Mouse (Mus musculus): ENCODE measurements around the gene Aak1. TPM values are rescaled to one million over a fixed set of nuclear protein-coding genes. Genes with fewer than 3 reads are reported as not detected.
"Not testable (repeated sequence)": the region's sequence is repeated elsewhere in the genome, so short reads cannot be mapped to it uniquely, and the experiment has no call there.

Gene Aak1
- polyA plus RNA-seq, 1 experiment = 22.8 TPM

DNA sequence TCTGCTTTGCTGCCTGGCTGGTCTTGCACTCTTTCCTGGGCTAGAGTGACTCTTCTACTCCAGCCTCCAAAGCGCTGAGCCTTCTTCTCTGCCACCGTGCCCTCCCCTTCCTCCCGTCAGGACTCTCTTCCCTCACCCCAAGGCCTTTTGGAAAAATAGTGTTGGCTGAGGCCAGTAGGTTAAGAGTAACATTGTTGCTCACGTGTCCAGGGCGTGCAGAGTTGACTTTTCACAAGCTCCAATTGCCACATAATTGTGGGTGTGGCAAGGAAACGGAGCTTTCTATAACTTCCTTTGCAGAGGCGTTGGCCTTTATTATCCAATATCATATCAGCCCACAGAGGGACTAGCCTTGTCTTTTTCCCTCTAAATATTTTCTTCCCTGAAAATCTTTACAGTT lies 177.7 kb downstream of the Aak1 start:
- 25% methylated on average over 7 of the region's 7 CpGs for WGBS
- H3K4me3 ChIP-seq (ENCODE audit: low read depth, low read length) = no peak overlapping the region
- H3K27ac ChIP-seq (ENCODE audit: insufficient read depth, low read depth, low read length) = peak overlapping the region; percentile 57
- no peaks in the 10 kb centered on the region for H3K27me3 ChIP-seq (ENCODE audit: control insufficient read depth, insufficient read depth, low read length)
- TF ChIP-seq POLR2A (IDR thresholded peaks at IDR 0.05; ENCODE audit: low read depth, low read length) = no peak
- no peak for TF ChIP-seq CTCF (IDR thresholded peaks at IDR 0.05; ENCODE audit: extremely low read depth, insufficient read length, insufficient replicate concordance, low read depth, low read length)
- peaks cover 24% of the 10 kb centered on the region for H3K36me3 ChIP-seq (ENCODE audit: control insufficient read depth, insufficient read depth, low read length)
- H3K4me1 ChIP-seq (ENCODE audit: control insufficient read depth, insufficient read depth, insufficient read length, low read length) = peaks cover 25% of the 10 kb centered on the region; the same call in 1 of the 2 replicates

DNA sequence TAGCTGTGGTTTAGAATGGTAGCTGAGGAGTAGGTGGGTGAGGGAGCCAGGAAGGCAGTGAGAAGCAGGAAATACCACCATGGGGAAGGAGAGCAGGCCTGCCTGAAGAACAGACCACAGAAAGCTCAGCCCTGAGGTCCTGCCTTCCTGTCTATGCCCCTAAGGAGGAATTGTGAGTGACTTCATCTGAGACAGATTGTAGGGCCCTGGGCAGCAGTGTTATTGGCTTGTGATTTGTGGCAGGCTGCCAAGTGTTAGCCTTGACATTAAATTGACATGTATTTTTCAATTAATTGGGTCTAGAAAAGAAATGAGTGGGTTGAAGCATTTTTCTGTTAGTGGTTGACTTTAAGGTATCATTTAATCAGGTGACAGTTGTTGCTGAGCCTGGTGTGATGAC lies 179.6 kb downstream of the Aak1 start:
- Histone ChIP-seq H3K4me3 (ENCODE audit: low read depth, low read length) (no peak overlapping the region), H3K27me3 (ENCODE audit: control insufficient read depth, insufficient read depth, low read length) (no peaks in the 10 kb centered on the region), H3K36me3 (ENCODE audit: control insufficient read depth, insufficient read depth, low read length) (peaks cover 13% of the 10 kb centered on the region), H3K4me1 (ENCODE audit: control insufficient read depth, insufficient read depth, insufficient read length, low read length) (peaks cover 36% of the 10 kb centered on the region; the same call in 1 of the 2 replicates), H3K27ac (ENCODE audit: insufficient read depth, low read depth, low read length) (no peak overlapping the region)
- TF ChIP-seq CTCF (IDR thresholded peaks at IDR 0.05; ENCODE audit: extremely low read depth, insufficient read length, insufficient replicate concordance, low read depth, low read length) = no peak
- no peak for TF ChIP-seq POLR2A (IDR thresholded peaks at IDR 0.05; ENCODE audit: low read depth, low read length)

DNA sequence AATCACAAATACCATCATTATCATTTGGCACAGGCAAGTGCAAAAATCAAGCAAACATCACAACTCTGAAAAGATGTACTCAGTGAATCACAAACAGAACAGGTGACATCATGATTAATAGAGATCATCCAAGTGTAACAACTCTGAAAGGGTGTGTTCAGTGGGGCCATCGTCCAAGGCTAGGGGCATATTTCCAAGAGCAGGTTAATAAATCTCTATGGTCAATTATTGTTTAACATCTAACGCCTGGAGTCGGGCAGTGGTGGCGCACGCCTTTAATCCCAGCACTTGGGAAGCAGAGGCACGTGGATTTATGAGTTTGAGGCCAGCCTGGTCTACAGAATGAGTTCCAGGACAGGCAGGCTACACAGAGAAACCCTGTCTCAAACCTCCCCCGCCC lies 182.0 kb downstream of the Aak1 start:
- peak overlapping the region; percentile 57; the same call in 1 of the 2 replicates for H3K27ac ChIP-seq (ENCODE audit: insufficient read depth, low read depth, low read length)
- H3K27me3 ChIP-seq (ENCODE audit: control insufficient read depth, insufficient read depth, low read length); H3K36me3 ChIP-seq (ENCODE audit: control insufficient read depth, insufficient read depth, low read length); H3K4me3 ChIP-seq (ENCODE audit: low read depth, low read length): not testable (repeated sequence)
- H3K4me1 ChIP-seq (ENCODE audit: control insufficient read depth, insufficient read depth, insufficient read length, low read length) = peaks cover 44% of the 10 kb centered on the region; the same call in 1 of the 2 replicates
- 25% methylated on average over 7 of the region's 7 CpGs for WGBS

DNA sequence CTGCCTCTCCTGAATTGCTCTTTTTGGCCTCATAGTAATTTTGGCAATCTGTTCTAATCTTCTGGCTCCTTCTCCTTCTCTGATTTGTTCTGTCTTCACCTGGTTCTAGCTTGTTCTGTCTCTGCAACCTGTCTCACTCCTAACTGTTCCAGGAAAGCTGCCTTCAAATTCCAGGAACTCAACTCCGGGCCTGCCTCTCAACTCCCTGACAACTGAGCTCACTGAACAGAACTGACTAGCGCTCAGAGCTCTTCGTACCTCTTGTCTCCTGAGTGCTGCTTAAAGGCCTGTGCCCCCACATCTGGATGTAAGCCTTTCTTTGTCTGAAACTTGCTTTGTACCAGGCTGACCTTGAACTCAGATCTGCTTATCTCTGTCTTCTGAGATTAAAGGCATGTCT lies 183.1 kb downstream of the Aak1 start:
- Histone ChIP-seq H3K4me3 (ENCODE audit: low read depth, low read length) (no peak overlapping the region), H3K4me1 (ENCODE audit: control insufficient read depth, insufficient read depth, insufficient read length, low read length) (peaks cover 41% of the 10 kb centered on the region; the same call in 1 of the 2 replicates), H3K27me3 (ENCODE audit: control insufficient read depth, insufficient read depth, low read length) (no peaks in the 10 kb centered on the region), H3K36me3 (ENCODE audit: control insufficient read depth, insufficient read depth, low read length) (no peaks in the 10 kb centered on the region), H3K27ac (ENCODE audit: insufficient read depth, low read depth, low read length) (no peak overlapping the region)
- TF ChIP-seq CTCF (IDR thresholded peaks at IDR 0.05; ENCODE audit: extremely low read depth, insufficient read length, insufficient replicate concordance, low read depth, low read length) = no peak
- whole genome bisulfite sequencing = 90% methylated on average over 3 of the region's 3 CpGs

DNA sequence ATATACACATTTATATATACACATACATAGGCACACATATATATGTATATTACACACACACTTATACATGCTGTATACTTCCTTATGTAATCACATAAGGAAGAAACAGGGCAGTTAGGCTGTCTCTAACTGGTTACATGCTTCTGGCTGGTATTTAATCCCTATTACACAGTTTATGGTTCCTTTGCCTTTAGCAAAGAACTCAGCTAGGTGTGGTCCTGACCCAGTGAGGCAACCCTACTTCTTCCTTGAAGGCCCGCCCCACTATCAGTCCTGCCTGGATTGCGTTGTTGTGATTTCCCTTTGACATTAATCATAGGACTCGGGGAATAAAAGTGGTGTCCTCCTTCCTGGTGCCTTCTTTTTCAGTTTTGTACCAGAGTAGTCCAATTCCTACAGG lies 185.1 kb downstream of the Aak1 start:
- no peaks in the 10 kb centered on the region for H3K27me3 ChIP-seq (ENCODE audit: control insufficient read depth, insufficient read depth, low read length)
- peak overlapping the region; percentile 93 for H3K27ac ChIP-seq (ENCODE audit: insufficient read depth, low read depth, low read length)
- H3K4me1 ChIP-seq (ENCODE audit: control insufficient read depth, insufficient read depth, insufficient read length, low read length) = peaks cover 41% of the 10 kb centered on the region; the same call in 1 of the 2 replicates
- no peaks in the 10 kb centered on the region for H3K36me3 ChIP-seq (ENCODE audit: control insufficient read depth, insufficient read depth, low read length)
- H3K4me3 ChIP-seq (ENCODE audit: low read depth, low read length) = no peak overlapping the region
- WGBS = 34% methylated on average over 3 of the region's 3 CpGs
- no peak for TF ChIP-seq POLR2A (IDR thresholded peaks at IDR 0.05; ENCODE audit: low read depth, low read length)
- TF ChIP-seq CTCF (IDR thresholded peaks at IDR 0.05; ENCODE audit: extremely low read depth, insufficient read length, insufficient replicate concordance, low read depth, low read length) = no peak

DNA sequence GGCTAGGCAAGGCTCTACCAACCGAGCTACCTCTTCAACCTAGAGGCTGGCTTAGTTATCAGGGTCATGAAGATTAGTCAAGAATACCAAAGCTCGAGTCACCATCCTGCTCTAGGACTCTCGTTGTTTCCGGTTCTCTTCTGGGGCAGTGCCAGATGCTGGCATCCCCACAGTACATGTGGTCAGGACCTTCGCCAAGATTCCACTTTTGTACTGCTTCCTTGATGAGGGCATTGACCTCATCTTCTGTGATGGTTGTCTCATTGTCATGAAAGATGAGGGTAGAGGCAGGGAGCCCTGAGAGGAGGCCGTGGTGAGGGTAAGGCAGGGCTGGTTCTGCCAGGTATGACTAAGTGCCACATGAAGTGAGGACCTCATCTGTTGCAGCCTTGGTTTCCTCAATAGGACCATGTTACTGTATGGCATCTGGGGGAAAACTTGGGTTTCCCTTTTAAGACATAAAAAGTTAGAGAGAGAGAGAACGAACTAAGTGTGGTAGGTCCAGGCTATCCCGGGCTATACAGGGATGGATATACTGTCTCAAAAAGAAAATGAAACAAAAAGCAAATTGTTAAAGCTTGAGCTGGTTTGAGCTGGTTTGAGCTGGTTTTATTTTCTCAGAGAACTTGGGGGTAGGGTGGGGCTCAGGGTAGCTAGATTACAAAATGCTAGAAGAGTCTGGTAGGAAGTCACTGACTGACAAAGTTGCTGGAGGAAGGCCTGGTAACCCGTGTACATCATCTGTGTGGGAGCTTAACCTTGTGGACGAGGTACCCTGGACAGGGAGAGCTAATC lies 188.7 kb downstream of the Aak1 start:
- TF ChIP-seq CTCF (IDR thresholded peaks at IDR 0.05; ENCODE audit: extremely low read depth, insufficient read length, insufficient replicate concordance, low read depth, low read length) (no peak), POLR2A (IDR thresholded peaks at IDR 0.05; ENCODE audit: low read depth, low read length) (no peak)
- Histone ChIP-seq H3K36me3 (ENCODE audit: control insufficient read depth, insufficient read depth, low read length) (no peaks in the 10 kb centered on the region), H3K27me3 (ENCODE audit: control insufficient read depth, insufficient read depth, low read length) (no peaks in the 10 kb centered on the region), H3K4me1 (ENCODE audit: control insufficient read depth, insufficient read depth, insufficient read length, low read length) (peaks cover 27% of the 10 kb centered on the region; the same call in 1 of the 2 replicates), H3K27ac (ENCODE audit: insufficient read depth, low read depth, low read length) (peak overlapping the region; percentile 28; the same call in 1 of the 2 replicates), H3K4me3 (ENCODE audit: low read depth, low read length) (no peak overlapping the region)
- WGBS = 44% methylated on average over 10 of the region's 10 CpGs

DNA sequence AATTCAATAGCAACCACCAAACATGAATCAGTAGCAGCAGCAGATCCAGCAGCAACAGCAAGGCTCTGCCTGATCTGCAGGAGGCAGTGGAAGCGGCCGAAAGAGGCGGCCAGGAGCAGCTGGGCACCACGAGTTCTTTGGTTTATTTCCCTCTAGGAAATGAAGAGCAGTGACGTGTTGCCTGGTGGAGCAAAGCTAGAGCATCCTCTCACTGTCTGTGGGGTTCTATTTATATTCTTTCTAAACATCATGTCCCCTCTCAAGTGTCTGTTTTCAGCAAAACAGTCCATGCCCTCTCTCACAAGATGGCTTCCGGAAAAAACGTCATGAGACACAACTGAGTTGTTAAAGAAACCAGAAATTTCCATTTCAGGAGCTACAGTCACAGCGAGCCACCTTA lies 189.8 kb downstream of the Aak1 start:
- H3K27ac ChIP-seq (ENCODE audit: insufficient read depth, low read depth, low read length) = no peak overlapping the region
- H3K4me3 ChIP-seq (ENCODE audit: low read depth, low read length) = no peak overlapping the region
- WGBS = 87% methylated on average over 8 of the region's 8 CpGs
- H3K4me1 ChIP-seq (ENCODE audit: control insufficient read depth, insufficient read depth, insufficient read length, low read length) = peaks cover 24% of the 10 kb centered on the region; the same call in 1 of the 2 replicates
- no peak for TF ChIP-seq CTCF (IDR thresholded peaks at IDR 0.05; ENCODE audit: extremely low read depth, insufficient read length, insufficient replicate concordance, low read depth, low read length)
- no peaks in the 10 kb centered on the region for H3K36me3 ChIP-seq (ENCODE audit: control insufficient read depth, insufficient read depth, low read length)
- no peaks in the 10 kb centered on the region for H3K27me3 ChIP-seq (ENCODE audit: control insufficient read depth, insufficient read depth, low read length)

Data from small intestine, adult 2 months (tissue).